Mouse (Mus musculus) limb, embryonic 14.5 days (tissue): ENCODE data around the gene Prkar2b. TPM values are rescaled to one million over a fixed set of nuclear protein-coding genes. Genes with fewer than 3 reads are reported as not detected.

Experiments
- ATAC-seq: fragments of 200-750 bp; cut with Nextera tagmentation; 2 replicates; pipeline ENCODE4 v1.8.0; 2017; ENCODE audit warnings: low read depth, moderate number of reproducible peaks, moderate TSS enrichment; ENCODE audit not compliant: low FRiP score
- DNase-seq: peaks from one replicate; pipeline ENCODE4 v3.0.0-alpha.2; 2015; ENCODE audit warnings: low spot score
- H3K27ac ChIP-seq: fragments of 300-500 bp; sonication (generic); replicated peaks from 2 replicates; pipeline ENCODE4 v1.5.1; 2014; ENCODE audit warnings: low read depth, mild to moderate bottlenecking, low read length, moderate library complexity, mixed read lengths
- H3K27me3 ChIP-seq: fragments of 300-500 bp; sonication (generic); 2 replicates; pipeline ENCODE4 v1.6.1; 2014; ENCODE audit warnings: low read length, mixed read lengths; ENCODE audit not compliant: control insufficient read depth, insufficient read depth
- H3K36me3 ChIP-seq: fragments of 300-500 bp; sonication (generic); 2 replicates; pipeline ENCODE4 v1.6.1; 2014; ENCODE audit warnings: mild to moderate bottlenecking, low read length, moderate library complexity, mixed read lengths; ENCODE audit not compliant: control insufficient read depth, insufficient read depth
- H3K4me1 ChIP-seq: fragments of 300-500 bp; sonication (generic); 2 replicates; pipeline ENCODE4 v1.6.1; 2014; ENCODE audit warnings: antibody characterized with exemption, low read length, mixed read lengths; ENCODE audit not compliant: control insufficient read depth, insufficient read depth
- H3K4me2 ChIP-seq: fragments of 300-500 bp; sonication (generic); replicated peaks from 2 replicates; pipeline ENCODE4 v1.6.1; 2014; ENCODE audit warnings: low read depth, mild to moderate bottlenecking, low read length, moderate library complexity; ENCODE audit not compliant: severe bottlenecking
- H3K4me3 ChIP-seq: fragments of 300-500 bp; sonication (generic); replicated peaks from 2 replicates; pipeline ENCODE4 v1.5.1; 2014; ENCODE audit warnings: low read length
- H3K9ac ChIP-seq: fragments of 300-500 bp; sonication (generic); 2 replicates; pipeline ENCODE4 v1.6.1; 2014; ENCODE audit warnings: mild to moderate bottlenecking, low read depth, low read length, moderate library complexity; ENCODE audit not compliant: severe bottlenecking
- H3K9me3 ChIP-seq: fragments of 300-500 bp; sonication (generic); 2 replicates; pipeline ENCODE4 v1.6.1; 2016; ENCODE audit warnings: low read length; ENCODE audit not compliant: control insufficient read depth
- POLR2A ChIP-seq: fragments of 200-500 bp; IDR thresholded peaks from 2 replicates; pipeline ENCODE4 v1.8.0; 2012; ENCODE audit warnings: inconsistent platforms, mild to moderate bottlenecking, moderate library complexity, borderline replicate concordance; ENCODE audit not compliant: insufficient read depth, insufficient read length; ENCODE audit errors: extremely low read depth
- WGBS: fragments of 180-500 bp; shearing (Covaris S2); extraction: QIAGEN DNeasy Blood & Tissue Kit; methylation state at CpG from one replicate; pipeline ENCODE4 v1.1.7; 2014; 5-methylcytosine and 5-hydroxymethylcytosine counted together
- polyA plus RNA-seq, 2 experiments: library from polyadenylated mRNA; depleted of rRNA in 1 of 2; stranded (reverse) in 1 of 2; unstranded in 1 of 2; fragments of >200 nt; fragmentation: Nextera tagmentation in 1 of 2; extraction: Ambion mirVana in 1 of 2; gene quantifications; 2 replicates each; pipeline versions ENCODE4 v1.2.1 to v1.2.3; 2012 to 2014

The Prkar2b gene
- 10.7 and 12.2 TPM in 2 replicates for polyA plus RNA-seq (2012; rRNA removed)
- 23.9 and 24.0 TPM in 2 replicates for polyA plus RNA-seq (2014; fragmentation: Nextera tagmentation; extraction: Ambion mirVana)

DNA sequence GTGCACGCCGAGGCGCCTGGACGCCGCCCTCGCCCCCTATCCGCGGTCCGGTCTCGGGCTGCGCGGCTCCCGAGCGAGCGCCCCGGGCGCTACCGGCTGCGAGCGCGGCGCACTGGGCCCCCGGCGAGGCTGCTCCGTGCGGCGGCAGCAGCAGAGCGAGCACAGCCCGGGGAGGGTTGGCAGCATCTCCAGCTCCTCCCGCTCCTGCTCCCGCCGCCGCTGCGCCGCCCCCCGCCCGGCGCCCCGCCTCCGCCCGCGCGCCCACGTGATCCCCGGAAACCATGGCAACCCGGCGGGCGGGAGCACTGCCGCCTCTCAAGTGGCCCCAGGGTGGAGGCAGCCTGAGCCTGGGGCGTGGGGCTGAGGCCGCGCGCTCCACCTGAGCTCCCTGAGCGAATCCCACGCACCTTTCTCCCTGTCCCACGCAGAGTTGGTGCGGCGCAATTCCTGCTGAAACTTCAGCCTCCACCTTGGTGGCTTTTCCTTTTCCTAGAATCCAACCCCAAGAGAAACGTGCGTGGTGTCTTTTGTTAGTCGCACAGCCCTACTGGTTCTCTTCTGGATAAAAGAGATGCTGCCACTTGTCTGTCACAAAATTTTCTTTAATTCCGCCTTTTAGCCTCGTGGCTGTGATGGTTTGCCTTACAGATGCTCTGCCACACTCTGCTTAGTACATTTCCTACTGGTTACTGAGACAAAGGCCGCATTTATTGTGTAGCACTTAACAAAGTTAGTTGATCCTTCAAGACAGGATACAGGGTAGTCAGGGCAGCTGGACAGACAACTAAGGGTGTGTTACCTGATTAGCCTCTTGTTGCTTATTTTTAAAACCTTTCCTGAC is at the start of gene Prkar2b:
Gene Prkar2b (minus strand): TSS at position 207 of the 841 bp plus-strand sequence.
- Histone ChIP-seq H3K9me3 (no peaks in the 10 kb centered on the region), H3K9ac (peak within 1 kb of the TSS; percentile 83), H3K27me3 (no peaks in the 10 kb centered on the region), H3K4me1 (peaks cover 3% of the 10 kb centered on the region; the same call in 1 of the 2 replicates), H3K4me3 (peak within 1 kb of the TSS; percentile 78), H3K27ac (peak within 1 kb of the TSS; percentile 88), H3K36me3 (no peaks in the 10 kb centered on the region), H3K4me2 (peak within 1 kb of the TSS; percentile 91)
- 2% methylated on average over 34 of the region's 64 CpGs for WGBS
- peak; percentile 94 for ATAC-seq
- DNase-seq: peak; percentile 92
- TF ChIP-seq POLR2A: 0 out of 2 replicates have a peak, but pooled peaks have one; percentile 60

DNA sequence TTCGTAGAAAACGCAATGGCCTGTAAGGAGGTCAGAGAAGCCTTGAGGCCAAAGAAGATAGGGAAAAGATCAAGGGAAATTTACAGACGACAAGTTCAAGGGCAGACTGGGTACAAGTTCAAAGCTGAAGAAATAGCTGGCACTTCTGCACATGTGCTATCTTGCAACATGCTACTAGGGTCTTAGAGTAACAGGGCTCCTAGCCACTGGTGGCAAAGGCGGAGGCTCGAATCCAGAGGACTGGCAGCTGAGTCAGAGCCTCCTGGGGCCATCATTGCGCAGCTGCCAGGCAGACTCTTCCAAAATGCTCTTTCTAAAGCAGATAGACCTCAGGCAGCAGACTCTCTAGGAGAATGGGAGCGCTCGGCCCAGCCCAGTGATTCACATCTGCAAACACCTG is 48.1 kb upstream of the Prkar2b start:
- WGBS: 85% methylated on average over 8 of the region's 8 CpGs
- DNase-seq (no peak), ATAC-seq (no peak)
- Histone ChIP-seq H3K4me2 (no peak overlapping the region), H3K9me3 (no peaks in the 10 kb centered on the region), H3K9ac (no peak overlapping the region), H3K27me3 (no peaks in the 10 kb centered on the region), H3K4me1 (no peaks in the 10 kb centered on the region), H3K4me3 (no peak overlapping the region), H3K36me3 (no peaks in the 10 kb centered on the region), H3K27ac (no peak overlapping the region)
- TF ChIP-seq POLR2A: no peak

DNA sequence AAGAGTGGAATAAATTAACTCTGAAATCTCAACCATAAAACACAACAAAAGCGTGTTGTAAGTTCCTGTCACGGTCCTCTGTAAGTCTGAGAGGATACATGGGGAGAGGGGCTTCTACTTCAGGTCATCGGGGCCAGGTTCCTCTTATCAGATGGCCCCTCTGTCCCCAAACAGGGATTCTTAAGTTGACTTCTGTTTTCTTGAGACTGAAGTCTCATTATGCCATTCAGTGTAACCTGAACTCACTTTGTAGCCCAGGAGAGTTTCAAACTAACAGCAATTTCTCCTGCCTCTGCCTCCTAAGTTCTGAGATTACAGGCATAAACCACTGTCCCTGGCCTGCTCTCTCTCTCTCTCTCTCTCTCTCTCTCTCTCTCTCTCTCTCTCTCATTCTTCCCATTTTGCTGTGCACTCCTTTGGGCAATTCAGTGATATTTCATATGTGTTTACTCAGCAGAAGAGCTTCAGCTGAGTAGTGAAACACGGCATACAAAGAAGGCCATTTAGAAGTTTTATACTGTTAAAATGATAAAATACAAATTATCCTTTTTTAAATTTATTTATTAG is 43.9 kb upstream of the Prkar2b start:
- H3K4me1 ChIP-seq: no peaks in the 10 kb centered on the region
- no peak overlapping the region for H3K4me3 ChIP-seq
- no peak overlapping the region for H3K27ac ChIP-seq
- ATAC-seq (no peak), DNase-seq (no peak)
- H3K9me3 ChIP-seq: no peaks in the 10 kb centered on the region
- no peaks in the 10 kb centered on the region for H3K27me3 ChIP-seq
- H3K4me2 ChIP-seq: no peak overlapping the region
- no peak for TF ChIP-seq POLR2A
- no peak overlapping the region for H3K9ac ChIP-seq
- H3K36me3 ChIP-seq: no peaks in the 10 kb centered on the region
- 80% methylated on average over 4 of the region's 4 CpGs for WGBS

DNA sequence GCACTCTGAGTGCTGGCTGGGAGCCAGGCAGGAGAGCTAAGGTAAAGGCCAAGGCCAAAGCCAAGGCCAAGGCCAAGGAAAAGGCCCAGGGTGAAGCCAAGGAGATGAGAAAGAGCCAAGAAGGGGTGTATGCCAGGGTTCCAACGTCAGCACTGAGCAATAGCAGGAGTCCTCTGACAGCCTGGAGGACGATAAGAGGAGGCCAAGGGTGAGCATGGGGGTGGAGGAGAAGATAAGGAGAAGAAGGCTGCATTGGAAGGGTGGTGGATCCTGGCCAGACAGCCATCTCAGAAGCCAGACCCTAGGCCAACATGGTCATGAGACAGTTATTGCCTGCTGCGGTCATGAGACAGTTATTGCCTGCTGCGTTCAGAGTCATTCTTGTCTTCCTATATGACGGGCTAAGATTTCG is 43.4 kb upstream of the Prkar2b start:
- whole genome bisulfite sequencing: 87% methylated on average over 6 of the region's 6 CpGs
- TF ChIP-seq POLR2A: no peak
- Histone ChIP-seq H3K4me3 (no peak overlapping the region), H3K4me1 (no peaks in the 10 kb centered on the region), H3K36me3 (no peaks in the 10 kb centered on the region), H3K9me3 (no peaks in the 10 kb centered on the region), H3K27ac (no peak overlapping the region), H3K27me3 (no peaks in the 10 kb centered on the region), H3K4me2 (no peak overlapping the region), H3K9ac (no peak overlapping the region)
- DNase-seq (no peak), ATAC-seq (no peak)

DNA sequence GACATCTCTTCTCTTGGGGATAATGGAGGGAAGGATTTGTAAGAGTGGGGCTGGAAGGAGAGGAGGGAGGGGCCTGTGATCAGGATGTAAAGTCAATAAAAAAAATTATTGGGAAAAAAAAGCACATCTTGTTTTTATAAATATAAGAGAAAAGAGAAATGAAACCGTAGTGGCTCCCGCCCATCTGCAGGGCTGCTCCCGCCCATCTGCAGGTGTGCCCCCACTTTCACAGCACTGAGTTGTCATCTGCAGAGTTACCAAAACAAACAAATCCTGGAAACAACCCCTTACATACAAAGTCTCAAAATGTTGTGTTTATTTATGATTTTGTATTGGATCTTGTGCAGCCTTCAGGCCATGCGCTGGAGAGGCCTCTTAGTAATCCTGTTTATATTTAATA is 40.2 kb upstream of the Prkar2b start:
- Histone ChIP-seq H3K27ac (no peak overlapping the region), H3K4me3 (no peak overlapping the region), H3K36me3 (no peaks in the 10 kb centered on the region), H3K9me3 (no peaks in the 10 kb centered on the region), H3K27me3 (no peaks in the 10 kb centered on the region), H3K4me2 (no peak overlapping the region), H3K9ac (no peak overlapping the region), H3K4me1 (no peaks in the 10 kb centered on the region)
- ATAC-seq (no peak), DNase-seq (no peak)
- TF ChIP-seq POLR2A: no peak
- 88% methylated on average over 4 of the region's 4 CpGs for WGBS
